Mouse (Mus musculus): Measurements from ENCODE around the gene Alg6.

- no peak for TF ChIP-seq CTCF (IDR thresholded peaks at IDR 0.05; ENCODE audit: borderline replicate concordance, extremely low read depth, insufficient read depth, insufficient read length)
- TF ChIP-seq POLR2A (IDR thresholded peaks at IDR 0.05; ENCODE audit: borderline replicate concordance, extremely low read depth, insufficient read depth, insufficient read length, poor library complexity, severe bottlenecking), result no peak
These were observed 37.0 kb downstream of the Alg6 start for GRCm38 (mm10) chr4:99752426-99752825.
